Mouse (Mus musculus): ENCODE measurements around the gene Vav2.

Vav2 gene

DNA sequence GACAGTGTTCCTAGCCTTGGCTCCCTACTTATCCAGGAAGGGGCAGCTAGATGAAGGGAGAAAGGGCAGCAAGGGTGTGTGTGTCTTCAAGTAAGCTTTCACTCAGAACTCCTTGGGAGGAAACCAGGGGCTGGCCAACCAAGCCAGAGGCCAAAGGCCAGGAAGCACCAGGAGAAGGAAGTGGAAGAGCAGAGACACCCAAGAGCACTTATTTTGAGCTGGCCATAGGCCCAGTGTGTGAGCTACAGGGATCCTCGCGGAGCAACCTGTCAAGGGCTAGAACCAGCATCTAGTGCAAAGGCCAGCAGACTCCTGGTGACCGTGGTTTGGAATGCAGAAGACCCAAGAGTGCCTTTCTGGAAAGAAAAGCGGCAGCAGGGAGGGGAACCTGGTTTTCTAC is 163.8 kb downstream of the Vav2 start:
- no peak for DNase-seq (ENCODE audit: low spot score)

DNA sequence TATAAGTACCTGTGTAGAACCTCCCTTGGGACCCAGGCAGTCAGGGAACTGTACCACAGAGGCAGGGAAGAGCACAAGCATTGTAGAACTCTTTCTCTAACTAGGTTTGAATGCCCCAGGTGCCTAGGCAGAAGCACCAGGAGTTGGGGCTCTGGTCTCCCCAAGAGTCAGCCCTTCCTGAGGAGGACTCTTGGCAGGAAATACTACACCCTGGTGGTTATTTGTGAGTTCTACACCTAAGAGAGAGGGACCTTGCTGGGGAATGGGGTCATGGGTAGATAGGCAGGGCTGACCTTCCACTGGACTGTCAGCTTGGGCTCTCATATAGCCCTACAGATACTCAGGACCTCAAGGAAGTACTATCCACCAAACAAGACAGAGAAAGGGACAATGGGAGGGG is 175.4 kb downstream of the Vav2 start:
- no peak for DNase-seq (ENCODE audit: low spot score)

- no peak for DNase-seq (ENCODE audit: low spot score)
Measured at GRCm38 (mm10) chr2:27248211-27248610, 178.6 kb downstream of the Vav2 start, which contains the start of gene Sardh. TSS of gene Sardh (minus strand) at chr2:27248337.

- DNase-seq (ENCODE audit: low spot score), result no peak
Measured at GRCm38 (mm10) chr2:27247487-27247863, 179.4 kb downstream of the Vav2 start.

DNA sequence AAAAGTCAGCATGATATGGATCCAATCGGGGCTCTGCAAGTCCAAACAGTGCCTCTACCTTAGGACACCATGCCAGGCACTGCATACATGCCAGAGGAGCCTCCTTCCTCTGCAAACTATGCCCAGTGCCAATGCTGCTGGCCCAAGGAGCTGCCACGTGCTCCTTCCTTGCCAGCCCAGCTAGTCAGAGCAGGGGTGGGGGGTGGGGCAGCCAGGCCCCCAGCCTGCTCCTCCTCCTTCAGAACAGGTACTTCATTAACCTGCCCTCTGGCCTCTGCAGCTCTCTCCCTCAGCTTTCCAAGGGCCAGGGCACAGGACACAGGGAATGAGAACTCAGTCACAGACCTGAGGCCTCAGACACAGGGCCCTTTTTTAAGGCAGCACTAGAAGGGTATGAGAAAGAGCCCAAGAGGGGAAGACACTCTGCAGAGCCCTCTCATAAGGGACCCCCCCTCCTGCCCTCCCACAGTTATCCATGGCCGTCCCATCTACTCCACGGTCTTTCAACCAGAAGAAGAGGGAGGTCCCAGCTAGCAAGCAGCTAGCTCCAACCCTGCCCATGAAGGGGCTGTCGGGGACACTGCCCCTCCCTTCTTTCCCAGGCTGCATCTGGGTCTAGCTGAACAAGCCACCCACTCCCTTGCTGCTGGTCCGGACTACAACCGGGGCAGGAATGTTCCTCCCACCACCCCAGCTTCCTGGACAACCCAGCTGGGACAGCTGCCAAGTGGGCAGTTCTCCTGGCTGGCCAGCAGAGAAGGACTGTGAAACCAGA is 179.9 kb downstream of the Vav2 start:
- peak; percentile 60 for DNase-seq (ENCODE audit: low spot score)

DNA sequence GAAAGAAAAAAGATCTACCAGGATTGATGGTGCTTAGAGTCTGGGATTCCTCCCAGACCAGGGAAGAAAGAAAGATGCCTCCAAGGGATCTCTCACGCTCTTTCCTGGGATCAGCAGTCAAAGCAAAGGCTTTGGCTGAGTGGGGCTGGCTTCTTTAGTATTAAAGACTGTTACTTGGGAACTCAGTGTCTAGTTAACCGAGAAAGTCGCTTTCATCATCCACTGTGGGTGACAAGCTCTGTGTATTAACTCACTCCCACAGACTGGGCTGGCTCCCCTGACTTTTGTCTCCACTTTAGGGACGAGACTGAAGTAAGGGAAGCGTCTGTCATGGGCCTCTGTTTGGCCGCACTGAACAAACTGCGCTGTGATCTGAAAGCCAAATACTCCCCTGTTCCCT is 180.9 kb downstream of the Vav2 start:
- no peak for DNase-seq (ENCODE audit: low spot score)

DNA sequence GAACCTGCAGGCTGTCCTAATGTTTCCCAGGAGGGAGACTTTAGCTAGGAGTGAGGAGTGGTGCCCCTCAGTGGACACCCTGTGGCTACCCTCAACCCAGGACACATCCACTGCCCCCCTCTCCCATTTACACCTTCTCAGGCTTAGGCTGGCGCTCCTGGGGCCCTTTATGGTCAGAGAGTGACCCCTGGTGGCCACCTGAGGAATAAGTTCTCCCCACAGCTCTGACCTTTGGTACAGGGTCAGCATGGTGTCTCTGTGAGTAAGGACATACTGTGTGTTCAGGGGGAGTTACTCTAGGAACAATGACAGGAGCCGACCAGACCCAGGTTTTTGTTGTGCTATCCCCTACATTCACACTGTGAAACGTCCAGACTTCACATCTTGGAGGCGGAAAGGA is 189.5 kb downstream of the Vav2 start:
- no peak for DNase-seq (ENCODE audit: low spot score)

GRCm38 (mm10) chr2:27235729-27236128 is 191.1 kb downstream of the Vav2 start:
- DNase-seq (ENCODE audit: low spot score), result peak; percentile 56

GRCm38 (mm10) chr2:27232376-27232775 is 194.5 kb downstream of the Vav2 start:
- DNase-seq (ENCODE audit: low spot score), result peak; percentile 52

DNA sequence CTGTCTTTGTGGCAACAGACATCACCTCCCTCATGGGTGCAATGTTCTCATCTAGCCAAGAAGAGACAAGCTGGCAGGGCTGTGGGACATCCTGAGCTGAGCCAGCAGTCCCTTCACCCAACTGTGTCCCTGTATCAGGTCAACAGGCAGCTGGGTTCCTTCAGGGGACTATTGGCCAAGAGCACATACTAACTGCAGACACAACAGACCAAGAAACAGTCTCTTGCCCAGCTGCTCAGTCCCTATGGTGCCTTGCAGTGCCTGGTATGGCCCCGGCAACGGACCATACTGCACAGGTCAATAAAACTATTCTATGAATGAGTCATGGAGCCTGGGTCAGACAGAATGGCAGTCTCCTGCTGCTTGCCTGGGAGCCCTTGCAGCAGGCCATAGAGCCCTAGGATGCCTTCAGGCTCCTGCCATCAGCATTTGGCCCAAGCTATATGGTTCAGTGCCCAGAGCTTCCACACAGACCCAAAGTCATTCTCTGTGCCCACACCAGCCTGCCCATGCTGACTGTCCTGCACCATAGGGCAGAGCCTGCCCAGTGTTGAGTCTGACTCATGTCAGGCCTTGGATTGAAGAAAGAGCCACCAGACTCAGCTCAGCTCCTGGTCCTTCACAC is 197.2 kb downstream of the Vav2 start:
- DNase-seq (ENCODE audit: low spot score), result no peak

DNA sequence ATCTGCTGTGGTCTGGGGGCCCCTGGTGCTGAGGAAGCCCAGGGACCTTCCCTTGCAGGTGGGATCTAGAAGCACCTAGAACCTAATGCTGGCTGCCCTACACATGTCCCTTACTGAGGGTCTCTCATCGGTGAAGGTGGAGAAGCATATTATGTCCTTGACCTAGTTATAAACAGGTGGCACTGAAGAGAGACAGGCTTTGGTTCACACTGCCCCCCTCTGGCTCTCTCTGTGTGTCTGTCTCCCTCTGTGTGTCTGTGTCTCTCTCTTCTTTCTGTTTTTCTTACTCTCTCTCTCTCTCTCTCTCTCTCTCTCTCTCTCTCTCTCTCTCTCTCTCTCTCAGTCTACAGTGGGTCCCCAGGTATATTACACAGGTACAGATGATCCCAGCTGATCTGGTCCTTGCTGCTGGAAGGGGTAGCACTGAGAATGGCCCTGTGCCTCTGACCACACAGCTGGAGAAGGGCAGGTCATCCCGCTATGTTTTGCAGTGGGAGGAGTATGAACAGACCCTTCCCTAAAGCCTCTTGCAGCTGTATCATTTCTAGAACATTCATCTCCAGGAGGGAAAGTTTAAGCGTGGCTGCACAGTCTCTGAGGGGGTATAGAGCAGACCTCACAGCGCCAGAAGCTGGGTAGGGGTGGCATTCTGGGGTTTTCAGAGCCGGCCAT is 197.9 kb downstream of the Vav2 start:
- DNase-seq (ENCODE audit: low spot score), result no peak

- DNase-seq (ENCODE audit: low spot score), result no peak
Measured at GRCm38 (mm10) chr2:27226572-27226971, 200.3 kb downstream of the Vav2 start.

- peak; percentile 61 for DNase-seq (ENCODE audit: low spot score)
Measured at GRCm38 (mm10) chr2:27223012-27223421, 203.8 kb downstream of the Vav2 start.

- no peak for DNase-seq (ENCODE audit: low spot score)
Measured at GRCm38 (mm10) chr2:27218569-27218968, 208.3 kb downstream of the Vav2 start.

DNA sequence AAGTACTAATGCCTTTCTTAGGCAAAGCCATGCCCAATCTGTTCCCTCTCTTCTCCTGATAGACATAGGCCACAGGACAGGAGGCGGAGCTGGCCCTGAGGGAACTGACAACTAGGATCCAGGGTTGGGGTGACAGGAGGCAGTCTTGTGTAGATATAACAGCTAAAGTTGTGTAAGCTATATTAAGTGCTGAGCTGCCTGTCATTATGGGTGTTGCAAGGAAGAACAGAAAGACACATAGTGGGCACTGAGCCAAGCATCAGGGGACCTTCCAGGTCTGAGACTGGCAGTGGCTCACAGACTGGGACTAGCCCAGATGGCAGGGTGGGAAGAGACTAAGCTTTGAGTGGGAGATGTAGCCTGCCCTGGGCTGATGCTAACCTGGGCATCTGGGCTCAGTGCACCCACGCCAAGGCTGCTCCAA is 208.7 kb downstream of the Vav2 start:
- no peak for DNase-seq (ENCODE audit: low spot score)

- DNase-seq (ENCODE audit: low spot score), result no peak
Measured at GRCm38 (mm10) chr2:27215537-27215936, 211.3 kb downstream of the Vav2 start.

All from left cerebral cortex, adult 11 months (tissue).